Mouse (Mus musculus) ES-E14 (cell line): Measurements from ENCODE around the gene Dpp3.

ENCODE experiments used
- ZC3H11A ChIP-seq: IDR thresholded peaks from 2 replicates; pipeline ENCODE4 v1.6.1; 2012; ENCODE audit warnings: low read depth, mild to moderate bottlenecking, inconsistent platforms, low read length, borderline replicate concordance
- ZNF384 ChIP-seq: IDR thresholded peaks from 2 replicates; pipeline ENCODE4 v1.6.1; 2012; ENCODE audit warnings: low read depth, low read length, inconsistent platforms

GRCm38 (mm10) chr19:4876755-4877154 lies 51.3 kb downstream of the Dpp3 start:
- TF ChIP-seq ZC3H11A, result no peak
- no peak for TF ChIP-seq ZNF384
